Comparison of ENCODE assay signal across 13 mouse cellular contexts in genomic region chr10:61627195-61627937, GRCm38 (mm10). TPM values are rescaled to one million over a fixed set of nuclear protein-coding genes. Genes with fewer than 3 reads are reported as not detected.
DNase-seq lines count a peak whose midpoint lies in the region; ATAC-seq and TF ChIP-seq lines count a peak whose summit lies in the region.
"Had no signal": no experiment of that assay in that cellular context is flagged by ENCODE, and none has a peak within 500 bp of the region (broad histone marks: within the 10 kb centered on the region; RNA-seq: fewer than 3 reads in every experiment).

No protein-coding gene starts in this region.

- peak overlapping the region; percentile 16; the same call in 1 of the 2 replicates for H3K4me3 ChIP-seq in heart, embryonic 10.5 days
- no peak overlapping the region for H3K4me3 ChIP-seq in midbrain, postnatal 0 days (ENCODE audit: low read depth, low read length)
- no peak overlapping the region for H3K4me3 ChIP-seq in midbrain, embryonic 15.5 days
- no peak overlapping the region for H3K4me3 ChIP-seq in heart, embryonic 15.5 days
- H3K4me3 ChIP-seq: embryonic facial prominence, embryonic 13.5 days; hindbrain, embryonic 12.5 days had no signal

- H3K4me2 ChIP-seq in midbrain, postnatal 0 days (ENCODE audit: low read depth, low read length, poor library complexity, severe bottlenecking) = no peak overlapping the region
- no peak overlapping the region for H3K4me2 ChIP-seq in midbrain, embryonic 15.5 days
- no peak overlapping the region for H3K4me2 ChIP-seq in heart, embryonic 15.5 days
- H3K4me2 ChIP-seq: embryonic facial prominence, embryonic 13.5 days; hindbrain, embryonic 12.5 days; midbrain, embryonic 11.5 days had no signal

- ATAC-seq in midbrain, postnatal 0 days (ENCODE audit: low FRiP score) = no peak
- ATAC-seq in midbrain, embryonic 15.5 days (replicated peaks) = no peak
- ATAC-seq in heart, embryonic 15.5 days (replicated peaks; ENCODE audit: insufficient number of reproducible peaks, insufficient read depth, low FRiP score, low read depth) = no peak

- no peaks in the 10 kb centered on the region for H3K9me3 ChIP-seq in heart, embryonic 10.5 days
- no peaks in the 10 kb centered on the region for H3K9me3 ChIP-seq in midbrain, postnatal 0 days (ENCODE audit: low read length)
- no peaks in the 10 kb centered on the region for H3K9me3 ChIP-seq in midbrain, embryonic 15.5 days
- H3K9me3 ChIP-seq in heart, embryonic 15.5 days (replicated peaks) = no peaks in the 10 kb centered on the region
- H3K9me3 ChIP-seq: embryonic facial prominence, embryonic 13.5 days; hindbrain, embryonic 12.5 days had no signal

- H3K4me1 ChIP-seq in heart, embryonic 10.5 days = peaks cover 42% of the 10 kb centered on the region
- H3K4me1 ChIP-seq in midbrain, postnatal 0 days (ENCODE audit: insufficient read depth, low read length) = no peaks in the 10 kb centered on the region; the same call in 1 of the 2 replicates
- H3K4me1 ChIP-seq in midbrain, embryonic 15.5 days = peaks cover 16% of the 10 kb centered on the region
- peaks cover 36% of the 10 kb centered on the region for H3K4me1 ChIP-seq in heart, embryonic 15.5 days (replicated peaks)

- no peak overlapping the region for H3K9ac ChIP-seq in midbrain, postnatal 0 days (replicated peaks; ENCODE audit: low read length, poor library complexity, severe bottlenecking)
- no peak overlapping the region for H3K9ac ChIP-seq in midbrain, embryonic 15.5 days
- H3K9ac ChIP-seq in heart, embryonic 15.5 days = no peak overlapping the region
- H3K9ac ChIP-seq: embryonic facial prominence, embryonic 13.5 days; hindbrain, embryonic 12.5 days had no signal

- no peak for DNase-seq in heart, embryonic 10.5 days (ENCODE audit: low spot score)
- no peak for DNase-seq in heart, adult 18-20 months
- DNase-seq in midbrain, postnatal 0 days (ENCODE audit: low spot score) = peak; percentile 21
- DNase-seq in retina, postnatal 1 day = peak; percentile 18
- DNase-seq in right cerebral cortex, postnatal 14 days = no peak
- DNase-seq in gastrocnemius, postnatal 4 days (ENCODE audit: low spot score in 2 of 2) = no peak
- DNase-seq: liver had no signal

- 39% methylated on average over 15 of the region's 15 CpGs for WGBS in heart, embryonic 10.5 days
- 79% methylated on average over 15 of the region's 15 CpGs for WGBS in midbrain, postnatal 0 days
- 75% methylated on average over 15 of the region's 15 CpGs for WGBS in midbrain, embryonic 15.5 days
- 45% methylated on average over 15 of the region's 15 CpGs for WGBS in heart, embryonic 15.5 days

- TF ChIP-seq CTCF in midbrain, postnatal 0 days (IDR thresholded peaks at IDR 0.05) = no peak

- peak overlapping the region; percentile 17 for H3K27ac ChIP-seq in heart, embryonic 10.5 days
- H3K27ac ChIP-seq in midbrain, postnatal 0 days (ENCODE audit: low read depth, low read length) = no peak overlapping the region
- H3K27ac ChIP-seq in midbrain, embryonic 15.5 days = no peak overlapping the region
- H3K27ac ChIP-seq in heart, embryonic 15.5 days = peak overlapping the region; percentile 55; the same call in 1 of the 2 replicates
- H3K27ac ChIP-seq: embryonic facial prominence, embryonic 13.5 days; hindbrain, embryonic 12.5 days had no signal

- H3K27me3 ChIP-seq in heart, embryonic 10.5 days (ENCODE audit: insufficient read depth, poor library complexity, severe bottlenecking) = peaks cover 38% of the 10 kb centered on the region
- H3K27me3 ChIP-seq in midbrain, postnatal 0 days (ENCODE audit: insufficient read depth, low read length) = peaks cover 6% of the 10 kb centered on the region; the same call in 1 of the 2 replicates
- peaks cover 22% of the 10 kb centered on the region for H3K27me3 ChIP-seq in midbrain, embryonic 15.5 days (replicated peaks)
- peaks cover 19% of the 10 kb centered on the region for H3K27me3 ChIP-seq in heart, embryonic 15.5 days

- H3K36me3 ChIP-seq in heart, embryonic 10.5 days = no peaks in the 10 kb centered on the region
- no peaks in the 10 kb centered on the region for H3K36me3 ChIP-seq in midbrain, postnatal 0 days (ENCODE audit: insufficient read depth, low read length)
- H3K36me3 ChIP-seq in midbrain, embryonic 15.5 days (replicated peaks) = no peaks in the 10 kb centered on the region
- no peaks in the 10 kb centered on the region for H3K36me3 ChIP-seq in heart, embryonic 15.5 days
- H3K36me3 ChIP-seq: embryonic facial prominence, embryonic 13.5 days; hindbrain, embryonic 12.5 days had no signal

RNA-seq across cellular contexts. Expression of gene Ppa1, which starts 21.0 kb away (rescaled TPM):
- 183 and 245 TPM in 2 replicates for polyA plus RNA-seq in heart, embryonic 10.5 days (2016; fragmentation: Nextera tagmentation; extraction: Ambion mirVana)
- 10 to 100 TPM; 81.8 to 82.3 TPM for total RNA-seq in heart, adult 18-20 months (2021)
- 88.8 and 111 TPM in 2 replicates for total RNA-seq in midbrain, postnatal 0 days (2014; rRNA removed)
- 172 and 184 TPM in 2 replicates for polyA plus RNA-seq in midbrain, postnatal 0 days (2015; fragmentation: Nextera tagmentation; extraction: Ambion mirVana)
- 209 and 210 TPM in 2 replicates for polyA plus RNA-seq in midbrain, embryonic 15.5 days (2015; fragmentation: Nextera tagmentation; extraction: Ambion mirVana)
- 84.9 and 95.0 TPM in 2 replicates for polyA plus RNA-seq in heart, embryonic 15.5 days (2015; fragmentation: Nextera tagmentation; extraction: Ambion mirVana)
- total RNA-seq in gastrocnemius, postnatal 4 days (2021) = 10 to 100 TPM; 37.8 to 40.4 TPM

RNA-seq across cellular contexts. Expression of gene Npffr1, which starts 32.1 kb away (rescaled TPM):
- 0.06 and 0.11 TPM in 2 replicates for polyA plus RNA-seq in heart, embryonic 10.5 days (2016; fragmentation: Nextera tagmentation; extraction: Ambion mirVana)
- under 1 TPM in 1 of 2 experiments, not detected in 1; 0.08 TPM for total RNA-seq in heart, adult 18-20 months (2021)
- total RNA-seq in midbrain, postnatal 0 days (2014; rRNA removed) = 5.4 and 5.8 TPM in 2 replicates
- polyA plus RNA-seq in midbrain, postnatal 0 days (2015; fragmentation: Nextera tagmentation; extraction: Ambion mirVana) = 3.2 and 3.4 TPM in 2 replicates
- polyA plus RNA-seq in midbrain, embryonic 15.5 days (2015; fragmentation: Nextera tagmentation; extraction: Ambion mirVana) = 2.3 and 2.4 TPM in 2 replicates
- polyA plus RNA-seq in heart, embryonic 15.5 days (2015; fragmentation: Nextera tagmentation; extraction: Ambion mirVana) = not detected in 2 replicates
- under 1 TPM in 1 of 2 experiments, not detected in 1; 0.07 TPM for total RNA-seq in gastrocnemius, postnatal 4 days (2021)
- polyA plus RNA-seq: embryonic facial prominence, embryonic 13.5 days; midbrain, embryonic 11.5 days; small intestine, adult 2 months had no signal

RNA-seq across cellular contexts. Expression of gene Sar1a, which starts 52.7 kb away (rescaled TPM):
- 187 and 218 TPM in 2 replicates for polyA plus RNA-seq in heart, embryonic 10.5 days (2016; fragmentation: Nextera tagmentation; extraction: Ambion mirVana)
- total RNA-seq in heart, adult 18-20 months (2021) = 100 to 1,000 TPM; 180 to 192 TPM
- 141 and 167 TPM in 2 replicates for total RNA-seq in midbrain, postnatal 0 days (2014; rRNA removed)
- polyA plus RNA-seq in midbrain, postnatal 0 days (2015; fragmentation: Nextera tagmentation; extraction: Ambion mirVana) = 192 and 197 TPM in 2 replicates
- polyA plus RNA-seq in midbrain, embryonic 15.5 days (2015; fragmentation: Nextera tagmentation; extraction: Ambion mirVana) = 199 and 206 TPM in 2 replicates
- polyA plus RNA-seq in heart, embryonic 15.5 days (2015; fragmentation: Nextera tagmentation; extraction: Ambion mirVana) = 145 and 178 TPM in 2 replicates
- 100 to 1,000 TPM; 179 to 184 TPM for total RNA-seq in gastrocnemius, postnatal 4 days (2021)

Comparison
In these comparisons a context has a peak if more than half of its experiments do, and no peak if none do; other contexts are left out.
1. DNase-seq: peak in midbrain, postnatal 0 days (single experiment) and retina, postnatal 1 day (single experiment); none in heart, embryonic 10.5 days (single experiment), heart, adult 18-20 months (0 of 2), right cerebral cortex, postnatal 14 days (single experiment) and gastrocnemius, postnatal 4 days (0 of 2).
2. H3K27ac ChIP-seq: peak in heart, embryonic 10.5 days (single experiment) and heart, embryonic 15.5 days (single experiment); none in midbrain, postnatal 0 days (single experiment) and midbrain, embryonic 15.5 days (single experiment).